Mouse (Mus musculus) heart, embryonic 13.5 days (tissue): ENCODE measurements around the gene Bri3. TPM values are rescaled to one million over a fixed set of nuclear protein-coding genes. Genes with fewer than 3 reads are reported as not detected.

ENCODE experiments used
- ATAC-seq: fragments of 200-750 bp; cut with Nextera tagmentation; 2 replicates; pipeline ENCODE4 v1.8.0; 2017; ENCODE audit warnings: moderate TSS enrichment; ENCODE audit not compliant: insufficient number of reproducible peaks, low FRiP score, low TSS enrichment; ENCODE audit errors: extremely low read depth
- H3K27ac ChIP-seq: fragments of 300-500 bp; sonication (generic); replicated peaks from 2 replicates; pipeline ENCODE4 v1.5.1; 2015; ENCODE audit warnings: moderate library complexity, mild to moderate bottlenecking, inconsistent platforms
- H3K27me3 ChIP-seq: fragments of 300-500 bp; sonication (generic); replicated peaks from 2 replicates; pipeline ENCODE4 v1.6.1; 2015; ENCODE audit warnings: mild to moderate bottlenecking, inconsistent platforms
- H3K36me3 ChIP-seq: fragments of 300-500 bp; sonication (generic); 2 replicates; pipeline ENCODE4 v1.6.1; 2015; ENCODE audit warnings: mild to moderate bottlenecking, inconsistent platforms
- H3K4me1 ChIP-seq: fragments of 300-500 bp; sonication (generic); 2 replicates; pipeline ENCODE4 v1.6.1; 2015; ENCODE audit warnings: inconsistent platforms
- H3K4me2 ChIP-seq: fragments of 300-500 bp; sonication (generic); 2 replicates; pipeline ENCODE4 v1.6.1; 2015; ENCODE audit warnings: inconsistent platforms, mild to moderate bottlenecking, moderate library complexity
- H3K4me3 ChIP-seq: fragments of 300-500 bp; sonication (generic); 2 replicates; pipeline ENCODE4 v1.5.1; 2015; ENCODE audit warnings: moderate library complexity, mild to moderate bottlenecking, inconsistent platforms
- H3K9ac ChIP-seq: fragments of 300-500 bp; sonication (generic); 2 replicates; pipeline ENCODE4 v1.6.1; 2015; ENCODE audit warnings: inconsistent platforms, mild to moderate bottlenecking, moderate library complexity
- H3K9me3 ChIP-seq: fragments of 300-500 bp; sonication (generic); 2 replicates; pipeline ENCODE4 v1.6.1; 2016; ENCODE audit warnings: inconsistent platforms
- WGBS: fragments of 180-500 bp; shearing (Covaris S2); methylation state at CpG from one replicate; pipeline ENCODE4 v1.1.7; 2015; ENCODE audit warnings: mixed read lengths; 5-methylcytosine and 5-hydroxymethylcytosine counted together
- polyA plus RNA-seq: library from polyadenylated mRNA; unstranded; fragments of >200 nt; fragmentation: Nextera tagmentation; extraction: Ambion mirVana; gene quantifications from 2 replicates; pipeline ENCODE4 v1.2.1, GENCODE M21; 2015

Bri3 gene
- polyA plus RNA-seq, 1 experiment from 2014 or later: 126 TPM

GRCm38 (mm10) chr5:144400821-144401220 lies 156.6 kb downstream of the Bri3 start:
- no peak overlapping the region for H3K27ac ChIP-seq
- 80% methylated on average over 5 of the region's 5 CpGs for WGBS
- no peak overlapping the region for H3K4me3 ChIP-seq
- H3K4me2 ChIP-seq: no peak overlapping the region
- no peaks in the 10 kb centered on the region for H3K9me3 ChIP-seq
- ATAC-seq: no peak
- H3K36me3 ChIP-seq: no peaks in the 10 kb centered on the region
- H3K9ac ChIP-seq: no peak overlapping the region
- no peaks in the 10 kb centered on the region for H3K4me1 ChIP-seq
- H3K27me3 ChIP-seq: no peaks in the 10 kb centered on the region

DNA sequence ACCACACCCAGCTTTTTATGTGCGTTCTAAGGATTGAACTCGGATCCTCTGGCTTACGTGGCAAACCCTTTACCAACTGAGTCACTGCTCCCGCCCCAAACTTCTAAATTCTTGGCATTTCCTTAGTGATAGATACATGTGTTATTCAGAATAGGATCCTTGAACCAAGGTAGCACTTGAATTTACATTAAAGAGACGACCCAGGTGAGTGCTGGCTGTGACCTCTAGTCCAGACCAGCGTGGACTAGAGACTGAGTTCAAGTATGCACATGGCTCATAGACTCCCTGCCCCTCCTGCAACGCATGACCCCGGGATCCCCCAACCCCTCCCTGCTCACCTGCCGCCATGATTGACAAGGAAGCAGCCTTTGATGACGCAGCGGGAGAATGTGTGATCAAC lies 162.0 kb downstream of the Bri3 start:
- H3K4me3 ChIP-seq: no peak overlapping the region
- WGBS: 80% methylated on average over 11 of the region's 11 CpGs
- H3K9me3 ChIP-seq: no peaks in the 10 kb centered on the region
- no peak overlapping the region for H3K9ac ChIP-seq
- H3K36me3 ChIP-seq: no peaks in the 10 kb centered on the region
- no peaks in the 10 kb centered on the region for H3K27me3 ChIP-seq
- H3K4me1 ChIP-seq: no peaks in the 10 kb centered on the region
- ATAC-seq: no peak
- no peak overlapping the region for H3K27ac ChIP-seq
- H3K4me2 ChIP-seq: no peak overlapping the region

GRCm38 (mm10) chr5:144410666-144411065 lies 166.4 kb downstream of the Bri3 start:
- no peaks in the 10 kb centered on the region for H3K9me3 ChIP-seq
- no peak for ATAC-seq
- H3K4me1 ChIP-seq: no peaks in the 10 kb centered on the region
- no peak overlapping the region for H3K27ac ChIP-seq
- 90% methylated on average over 10 of the region's 10 CpGs for WGBS
- H3K36me3 ChIP-seq: no peaks in the 10 kb centered on the region
- H3K27me3 ChIP-seq: no peaks in the 10 kb centered on the region
- no peak overlapping the region for H3K4me3 ChIP-seq
- no peak overlapping the region for H3K9ac ChIP-seq
- H3K4me2 ChIP-seq: no peak overlapping the region

DNA sequence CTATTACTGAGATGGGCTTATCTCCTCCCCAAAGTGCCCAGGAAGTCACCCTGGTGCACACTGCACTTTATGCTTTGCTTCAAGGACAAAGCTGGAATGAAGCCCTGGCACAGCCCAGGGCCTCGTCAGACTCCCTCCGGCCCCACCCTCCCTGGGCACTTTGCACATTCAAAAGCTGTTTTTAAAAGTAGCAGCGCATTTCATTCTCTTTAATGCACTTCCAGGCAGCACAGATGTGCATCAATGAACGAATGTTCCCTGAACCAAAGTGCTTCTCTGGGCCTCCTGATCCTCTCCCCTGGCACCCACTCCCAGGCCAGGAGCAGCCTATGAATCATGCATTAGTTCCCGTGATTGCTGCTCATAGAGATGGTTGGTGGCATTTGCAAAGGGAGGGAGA lies 167.5 kb downstream of the Bri3 start:
- no peak for ATAC-seq
- H3K27me3 ChIP-seq: no peaks in the 10 kb centered on the region
- H3K4me3 ChIP-seq: no peak overlapping the region
- no peak overlapping the region for H3K27ac ChIP-seq
- WGBS: 58% methylated on average over 5 of the region's 5 CpGs
- no peak overlapping the region for H3K4me2 ChIP-seq
- no peaks in the 10 kb centered on the region for H3K9me3 ChIP-seq
- no peaks in the 10 kb centered on the region for H3K36me3 ChIP-seq
- H3K4me1 ChIP-seq: no peaks in the 10 kb centered on the region
- H3K9ac ChIP-seq: no peak overlapping the region

- 71% methylated on average over 4 of the region's 4 CpGs for WGBS
- H3K9ac ChIP-seq: no peak overlapping the region
- no peaks in the 10 kb centered on the region for H3K27me3 ChIP-seq
- H3K4me3 ChIP-seq: no peak overlapping the region
- no peaks in the 10 kb centered on the region for H3K36me3 ChIP-seq
- no peak overlapping the region for H3K4me2 ChIP-seq
- no peaks in the 10 kb centered on the region for H3K9me3 ChIP-seq
- H3K27ac ChIP-seq: no peak overlapping the region
- ATAC-seq: no peak
- H3K4me1 ChIP-seq: no peaks in the 10 kb centered on the region
These were observed 168.5 kb downstream of the Bri3 start for GRCm38 (mm10) chr5:144412781-144413180.

- no peak overlapping the region for H3K4me3 ChIP-seq
- WGBS: 92% methylated on average over 12 of the region's 12 CpGs
- ATAC-seq: no peak
- no peak overlapping the region for H3K27ac ChIP-seq
- no peaks in the 10 kb centered on the region for H3K27me3 ChIP-seq
- no peak overlapping the region for H3K9ac ChIP-seq
- H3K9me3 ChIP-seq: no peaks in the 10 kb centered on the region
- no peaks in the 10 kb centered on the region for H3K4me1 ChIP-seq
- no peak overlapping the region for H3K4me2 ChIP-seq
- H3K36me3 ChIP-seq: no peaks in the 10 kb centered on the region
These were observed 174.2 kb downstream of the Bri3 start for GRCm38 (mm10) chr5:144418456-144418855.

GRCm38 (mm10) chr5:144420001-144420400 lies 175.8 kb downstream of the Bri3 start:
- no peak for ATAC-seq
- Histone ChIP-seq H3K4me1 (no peaks in the 10 kb centered on the region), H3K36me3 (no peaks in the 10 kb centered on the region), H3K9me3 (no peaks in the 10 kb centered on the region), H3K4me3 (no peak overlapping the region), H3K9ac (no peak overlapping the region), H3K27ac (no peak overlapping the region), H3K27me3 (no peaks in the 10 kb centered on the region), H3K4me2 (no peak overlapping the region)
- WGBS: 71% methylated on average over 8 of the region's 8 CpGs

- Histone ChIP-seq H3K4me3 (no peak overlapping the region), H3K36me3 (no peaks in the 10 kb centered on the region), H3K9ac (no peak overlapping the region), H3K4me2 (no peak overlapping the region), H3K4me1 (peaks cover 5% of the 10 kb centered on the region), H3K27me3 (no peaks in the 10 kb centered on the region), H3K27ac (no peak overlapping the region), H3K9me3 (no peaks in the 10 kb centered on the region)
- no peak for ATAC-seq
- 59% methylated on average over 3 of the region's 3 CpGs for WGBS
These were observed 182.5 kb downstream of the Bri3 start for GRCm38 (mm10) chr5:144426697-144427096.

DNA sequence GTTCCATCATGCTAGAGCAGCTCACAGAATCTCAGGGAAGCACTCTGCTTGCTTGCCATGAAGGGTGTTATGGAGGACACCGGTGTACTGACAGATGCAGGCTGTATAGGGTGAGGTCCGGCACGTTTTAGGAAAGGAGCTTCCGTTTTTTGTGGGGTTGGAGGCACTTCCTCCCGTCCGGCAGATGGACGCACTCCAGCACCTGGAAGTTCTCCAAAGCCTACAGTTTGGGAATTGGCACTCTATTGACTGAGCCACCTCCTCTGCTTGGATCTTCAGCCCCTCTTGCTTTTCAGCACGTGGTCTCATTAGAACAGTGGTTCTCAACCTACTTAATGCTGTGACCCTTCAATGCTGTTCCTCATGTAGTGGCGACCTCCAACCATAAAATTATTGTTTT lies 183.6 kb downstream of the Bri3 start:
- Histone ChIP-seq H3K36me3 (no peaks in the 10 kb centered on the region), H3K27ac (no peak overlapping the region), H3K27me3 (no peaks in the 10 kb centered on the region), H3K4me3 (no peak overlapping the region), H3K4me2 (no peak overlapping the region), H3K9ac (no peak overlapping the region), H3K4me1 (peaks cover 5% of the 10 kb centered on the region), H3K9me3 (no peaks in the 10 kb centered on the region)
- WGBS: 71% methylated on average over 9 of the region's 9 CpGs
- ATAC-seq: no peak

DNA sequence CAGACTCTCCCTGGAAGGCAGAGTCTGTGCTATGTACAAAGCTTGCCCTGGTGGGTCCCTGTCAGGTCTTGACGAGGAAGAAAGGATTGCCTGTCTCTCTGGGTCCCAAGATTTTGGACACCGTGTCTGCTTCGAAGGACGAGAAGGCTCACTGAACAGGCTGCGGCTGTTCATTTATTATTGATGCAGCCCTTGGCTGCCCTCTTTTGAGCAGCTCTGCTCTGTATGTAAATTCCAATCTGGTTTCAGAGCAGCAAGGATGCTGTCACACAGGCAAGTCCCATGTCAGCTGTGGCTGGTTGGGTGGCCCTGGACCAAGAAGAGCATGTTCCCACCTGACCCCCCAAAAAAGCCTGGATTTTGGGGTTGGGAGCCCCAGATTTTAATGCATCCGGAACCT lies 187.2 kb downstream of the Bri3 start:
- no peak overlapping the region for H3K4me3 ChIP-seq
- H3K9me3 ChIP-seq: no peaks in the 10 kb centered on the region
- H3K4me1 ChIP-seq: peaks cover 5% of the 10 kb centered on the region
- no peaks in the 10 kb centered on the region for H3K27me3 ChIP-seq
- no peaks in the 10 kb centered on the region for H3K36me3 ChIP-seq
- 77% methylated on average over 6 of the region's 6 CpGs for WGBS
- no peak overlapping the region for H3K27ac ChIP-seq
- no peak overlapping the region for H3K4me2 ChIP-seq
- no peak overlapping the region for H3K9ac ChIP-seq
- no peak for ATAC-seq

DNA sequence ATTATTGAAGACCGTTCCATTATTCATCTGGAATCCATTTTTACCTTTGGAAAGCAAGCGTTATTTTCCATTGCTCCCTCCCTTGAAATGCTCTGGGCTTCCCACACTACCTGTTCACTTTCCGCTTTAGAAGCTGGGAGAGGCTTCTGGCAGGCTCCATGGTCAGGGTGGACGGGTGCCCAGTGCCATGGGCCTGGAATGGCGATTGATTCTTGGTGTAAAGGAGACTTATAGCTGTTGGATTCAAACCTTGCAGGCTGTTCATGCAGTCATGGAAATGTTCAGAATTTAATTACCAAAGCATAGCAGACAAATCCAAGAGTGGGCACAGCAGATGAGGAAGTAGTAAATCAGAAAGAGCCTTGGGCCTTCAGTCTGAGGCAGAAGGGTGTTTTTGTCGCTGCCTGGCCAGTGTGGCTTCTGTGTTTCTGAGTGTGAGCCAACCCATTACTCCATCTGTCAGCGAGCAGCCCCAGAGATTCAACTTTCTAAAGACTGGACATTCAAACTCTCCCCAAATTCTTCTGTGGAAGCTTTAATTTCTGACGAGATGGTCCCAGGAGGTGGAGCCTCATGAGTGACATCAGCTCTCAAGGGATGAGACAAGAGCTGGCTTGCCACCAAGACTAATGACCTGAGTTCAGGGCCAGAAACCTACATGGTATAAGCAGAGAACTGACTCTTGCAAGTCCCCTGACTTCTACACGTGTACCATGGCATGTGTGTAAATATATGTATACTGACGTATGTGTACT lies 195.2 kb downstream of the Bri3 start:
- no peak for ATAC-seq
- Histone ChIP-seq H3K4me1 (no peaks in the 10 kb centered on the region), H3K27ac (no peak overlapping the region), H3K4me3 (no peak overlapping the region), H3K9ac (no peak overlapping the region), H3K36me3 (no peaks in the 10 kb centered on the region), H3K4me2 (no peak overlapping the region), H3K9me3 (no peaks in the 10 kb centered on the region), H3K27me3 (no peaks in the 10 kb centered on the region)
- 74% methylated on average over 10 of the region's 10 CpGs for WGBS

- Histone ChIP-seq H3K4me3 (no peak overlapping the region), H3K4me1 (no peaks in the 10 kb centered on the region), H3K4me2 (no peak overlapping the region), H3K27me3 (no peaks in the 10 kb centered on the region), H3K27ac (no peak overlapping the region), H3K36me3 (no peaks in the 10 kb centered on the region), H3K9me3 (no peaks in the 10 kb centered on the region), H3K9ac (no peak overlapping the region)
- ATAC-seq: no peak
- WGBS: 62% methylated on average over 12 of the region's 12 CpGs
These were observed 197.6 kb downstream of the Bri3 start for GRCm38 (mm10) chr5:144441831-144442271.
